Mouse (Mus musculus) heart, adult 2 months (tissue): ENCODE measurements around the gene Fam129a.

ENCODE experiments used
- CTCF ChIP-seq: fragments of 200-600 bp; IDR thresholded peaks from 2 replicates; pipeline ENCODE4 v1.8.1; 2022; ENCODE audit warnings: antibody characterized with exemption, mild to moderate bottlenecking, moderate library complexity
- POLR2A ChIP-seq: fragments of 200-500 bp; IDR thresholded peaks from 2 replicates; pipeline ENCODE4 v1.6.1; 2011; ENCODE audit warnings: mild to moderate bottlenecking, low read depth, low read length, control low read depth; ENCODE audit not compliant: insufficient read depth

DNA sequence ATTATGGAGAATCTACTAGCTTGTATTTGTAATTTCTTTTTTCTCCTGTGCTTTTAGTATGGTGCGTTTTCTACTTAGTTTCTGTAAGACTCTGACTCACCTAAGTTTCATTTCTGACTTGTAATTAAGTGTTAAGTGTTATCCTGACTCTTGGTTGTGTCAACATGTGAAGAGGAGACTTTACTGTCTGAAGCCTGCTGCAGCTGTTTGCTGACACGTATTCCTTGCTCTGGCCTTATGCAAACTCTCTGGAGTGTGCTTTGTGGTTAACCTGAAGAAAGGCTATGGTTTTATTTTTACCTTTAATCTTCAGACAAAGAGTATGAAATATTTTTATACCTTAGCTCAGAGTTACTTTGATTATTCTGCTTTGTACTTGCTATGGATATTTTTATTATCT lies 195.2 kb downstream of the Fam129a start:
- TF ChIP-seq CTCF (no peak), POLR2A (no peak)
